Mouse (Mus musculus) telencephalon, adult 2 months (tissue): ENCODE results near the gene Dscam.

Experiments used
- DNase-seq: peaks from one replicate; pipeline ENCODE4 v3.0.0-alpha.2; 2011; ENCODE audit warnings: low read depth, low spot score

Gene Dscam

GRCm38 (mm10) chr16:96563350-96564257, 606.9 kb downstream of the Dscam start:
- DNase-seq: no peak

GRCm38 (mm10) chr16:96559796-96560195, 610.8 kb downstream of the Dscam start:
- no peak for DNase-seq

- DNase-seq: no peak
Measured at GRCm38 (mm10) chr16:96558341-96558740, 612.2 kb downstream of the Dscam start.

GRCm38 (mm10) chr16:96556621-96557020, 613.9 kb downstream of the Dscam start:
- no peak for DNase-seq

GRCm38 (mm10) chr16:96555412-96555811, 615.1 kb downstream of the Dscam start:
- DNase-seq: peak; percentile 78

GRCm38 (mm10) chr16:96552680-96553079, 617.9 kb downstream of the Dscam start:
- DNase-seq: no peak

GRCm38 (mm10) chr16:96541056-96541455, 629.5 kb downstream of the Dscam start:
- no peak for DNase-seq
